Comparison of ENCODE assay signal across 19 mouse cellular contexts in the genomic region with DNA sequence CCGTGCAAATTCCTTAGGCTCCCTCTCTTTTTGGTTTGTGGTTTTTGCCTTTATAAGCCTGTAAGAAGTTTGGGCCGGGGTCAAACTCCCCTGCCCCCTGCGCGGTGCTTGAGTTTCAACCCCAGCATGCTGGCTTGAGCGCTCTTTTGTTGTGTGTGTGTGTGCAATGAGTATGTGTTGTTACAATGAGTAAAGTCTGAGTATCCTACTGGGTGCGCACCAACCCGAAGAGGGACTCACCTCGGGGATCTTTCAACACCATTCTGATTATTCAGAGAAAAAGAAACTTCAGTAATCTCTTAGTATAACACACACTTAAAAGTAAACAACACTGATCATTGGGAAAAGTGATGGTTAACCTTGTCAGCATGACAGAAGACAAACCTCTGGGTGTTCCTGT. TPM values are rescaled to one million over a fixed set of nuclear protein-coding genes. Genes with fewer than 3 reads are reported as not detected.
"Had no signal": no experiment of that assay in that cellular context is flagged by ENCODE, and none has a peak within 500 bp of the region (broad histone marks: within the 10 kb centered on the region; RNA-seq: fewer than 3 reads in every experiment).

No protein-coding gene starts in this region.

- H3K9me3 ChIP-seq: limb, embryonic 10.5 days; liver, embryonic 15.5 days; midbrain, embryonic 15.5 days; neural tube, embryonic 12.5 days had no signal

- H3K27ac ChIP-seq: left cerebral cortex, adult 2 months; limb, embryonic 10.5 days; liver, embryonic 15.5 days; midbrain, embryonic 15.5 days; neural tube, embryonic 12.5 days; stomach, postnatal 0 days had no signal

- H3K9ac ChIP-seq: liver, embryonic 15.5 days; midbrain, embryonic 15.5 days; neural tube, embryonic 12.5 days had no signal

- H3K4me2 ChIP-seq: liver, embryonic 11.5 days; liver, embryonic 15.5 days; midbrain, embryonic 15.5 days; neural tube, embryonic 12.5 days had no signal

- H3K4me3 ChIP-seq: left cerebral cortex, adult 2 months; limb, embryonic 10.5 days; liver, embryonic 15.5 days; midbrain, embryonic 15.5 days; neural tube, embryonic 12.5 days had no signal

- H3K4me1 ChIP-seq: liver, embryonic 15.5 days; midbrain, embryonic 15.5 days had no signal

- H3K27me3 ChIP-seq: liver, embryonic 15.5 days; midbrain, embryonic 15.5 days; neural tube, embryonic 12.5 days had no signal

- ATAC-seq: lung, postnatal 0 days; midbrain, embryonic 15.5 days had no signal

- DNase-seq: lung, adult 2 months; lung, postnatal 36 days; thymus, postnatal 14 days had no signal

- H3K36me3 ChIP-seq: limb, embryonic 10.5 days; liver, embryonic 15.5 days; midbrain, embryonic 15.5 days; neural tube, embryonic 12.5 days had no signal

RNA-seq across cellular contexts. Expression of gene Gm1527, which starts 49.2 kb away (rescaled TPM):
- total RNA-seq: layer of hippocampus, postnatal 25 days; left cerebral cortex, adult 2 months; left cerebral cortex, postnatal 14 days; megakaryocyte progenitor cell, adult 5-6 weeks; monocyte, adult 5-6 weeks; neutrophil, adult 5-6 weeks had no signal
- polyA plus RNA-seq: intestine, embryonic 16.5 days; large intestine, adult 2 months; limb, embryonic 10.5 days; limb, embryonic 14.5 days; liver, embryonic 11.5 days; liver, embryonic 15.5 days; lung, adult 2 months; lung, postnatal 0 days; midbrain, embryonic 15.5 days; neural tube, embryonic 12.5 days; stomach, postnatal 0 days had no signal
